Mouse (Mus musculus): ENCODE results near the gene Mmd.

Gene Mmd

GRCm38 (mm10) chr11:90283601-90284000 is 34.3 kb downstream of the Mmd start:
- no peak for DNase-seq (ENCODE audit: low spot score in 2 of 2)

GRCm38 (mm10) chr11:90284079-90284478 is 34.8 kb downstream of the Mmd start:
- DNase-seq (ENCODE audit: low spot score in 2 of 2): no peak

DNA sequence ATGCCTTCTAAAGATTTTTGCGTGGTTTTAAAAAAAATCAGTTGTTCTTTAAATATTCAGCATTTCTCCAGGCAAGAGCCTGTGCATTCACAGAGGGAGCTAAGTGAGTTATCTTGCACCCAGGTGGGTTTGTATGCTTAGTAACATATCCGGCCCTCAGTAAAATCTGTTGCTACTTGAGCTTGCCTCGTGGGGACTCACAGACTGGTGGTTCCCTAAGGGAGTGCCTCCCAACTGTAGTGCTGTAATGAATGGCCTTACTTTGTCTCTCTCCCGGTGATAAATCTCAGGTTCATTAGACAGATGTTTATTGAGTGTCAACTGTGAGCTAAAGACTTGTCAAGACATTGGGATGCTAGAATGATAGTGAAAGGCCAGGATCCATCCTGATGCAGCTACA is 35.4 kb downstream of the Mmd start:
- no peak for DNase-seq (ENCODE audit: low spot score in 2 of 2)

GRCm38 (mm10) chr11:90286550-90287154 is 37.4 kb downstream of the Mmd start:
- no peak for DNase-seq (ENCODE audit: low spot score in 2 of 2)

DNA sequence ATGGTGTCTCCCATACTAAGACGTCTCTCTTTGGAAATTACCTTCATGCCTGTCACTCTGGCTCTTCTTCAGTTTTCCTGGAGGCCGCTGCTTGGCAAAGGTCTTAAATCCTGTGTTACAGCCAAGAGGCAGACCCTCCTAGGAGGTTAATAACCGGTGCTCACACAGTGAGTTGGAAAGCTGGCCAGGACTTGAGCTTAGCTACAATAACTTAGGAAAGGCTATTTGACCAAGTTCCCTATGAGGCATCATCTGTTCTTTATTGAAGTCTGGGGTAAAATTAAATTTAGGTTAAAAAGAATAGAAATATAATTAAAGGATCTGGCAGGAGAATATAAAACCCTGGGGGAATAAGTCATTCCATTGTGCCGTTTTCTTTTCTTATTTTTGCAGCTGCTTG is 41.9 kb downstream of the Mmd start:
- no peak for DNase-seq (ENCODE audit: low spot score in 2 of 2)

DNA sequence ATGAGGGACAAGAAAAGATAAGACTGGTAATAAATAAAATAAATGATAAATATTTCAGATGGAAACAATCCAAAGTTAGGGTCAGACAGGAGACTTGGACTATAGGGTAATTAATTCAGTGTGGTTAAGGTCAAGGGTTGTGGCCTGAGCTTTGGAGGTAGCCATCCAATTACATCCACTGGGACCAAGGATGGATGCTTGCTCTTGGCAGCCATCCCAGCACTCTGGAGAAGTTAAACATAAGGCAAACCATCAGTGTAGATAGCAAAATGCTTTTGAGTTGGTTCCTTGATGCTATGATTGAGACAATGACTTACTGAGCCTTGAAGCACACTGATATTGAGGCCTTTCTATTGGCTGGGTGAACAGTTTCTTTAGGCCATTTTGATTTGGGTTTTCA is 43.5 kb downstream of the Mmd start:
- DNase-seq (ENCODE audit: low spot score in 2 of 2): no peak

GRCm38 (mm10) chr11:90294622-90295021 is 45.4 kb downstream of the Mmd start:
- no peak for DNase-seq (ENCODE audit: low spot score in 2 of 2)

GRCm38 (mm10) chr11:90306067-90306466 is 56.8 kb downstream of the Mmd start:
- DNase-seq (ENCODE audit: low spot score in 2 of 2): no peak

- DNase-seq (ENCODE audit: low spot score in 2 of 2): peak in 1 of 2 experiments; percentile 61
These were observed 57.7 kb downstream of the Mmd start for GRCm38 (mm10) chr11:90306993-90307392.

- DNase-seq (ENCODE audit: low spot score in 2 of 2): peak in 1 of 2 experiments; percentile 74
These were observed 65.3 kb downstream of the Mmd start for GRCm38 (mm10) chr11:90314606-90315005.

DNA sequence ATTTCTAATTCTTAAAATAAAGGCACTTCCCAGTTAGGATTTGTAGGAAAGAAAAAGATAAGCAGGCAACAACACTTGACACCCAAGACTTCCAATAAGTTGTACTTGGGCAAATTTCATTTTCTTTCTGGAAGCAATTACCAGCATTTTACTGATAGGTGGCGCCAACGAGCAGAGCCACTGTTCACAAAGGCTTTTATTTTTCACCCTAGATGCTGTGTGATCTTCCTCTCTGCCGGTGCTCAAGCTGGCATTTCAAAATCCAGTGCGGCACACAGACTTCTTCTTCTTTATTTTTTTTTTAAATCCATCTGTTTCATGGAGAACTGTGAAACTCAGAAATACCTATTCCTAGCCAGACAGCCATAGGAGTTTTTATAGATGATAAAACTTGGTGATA is 68.2 kb downstream of the Mmd start:
- DNase-seq (ENCODE audit: low spot score in 2 of 2): peak; percentile 72 to 78

DNA sequence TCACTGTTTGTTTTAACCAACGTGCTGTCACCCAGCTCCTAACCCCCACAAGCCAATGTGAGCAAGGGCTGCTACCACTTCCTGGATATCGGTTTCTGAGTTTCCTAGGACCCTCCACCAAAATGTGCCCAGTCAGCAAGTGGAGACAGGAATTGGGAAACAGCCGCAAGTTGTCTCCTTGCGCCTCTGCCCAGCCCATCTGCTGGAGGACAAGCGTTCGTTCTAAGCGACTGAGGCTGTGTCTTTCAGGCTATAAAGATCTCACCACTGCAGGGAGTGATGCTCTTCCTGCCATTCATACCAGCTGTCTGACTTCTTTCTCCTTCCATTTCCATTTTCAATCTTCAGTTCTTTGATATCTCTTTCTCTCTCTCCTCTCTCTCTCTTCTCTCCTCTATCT is 71.7 kb downstream of the Mmd start:
- no peak for DNase-seq (ENCODE audit: low spot score in 2 of 2)

- DNase-seq (ENCODE audit: low spot score in 2 of 2): no peak
These were observed 75.3 kb downstream of the Mmd start for GRCm38 (mm10) chr11:90324597-90324996.

- DNase-seq (ENCODE audit: low spot score in 2 of 2): no peak
These were observed 76.9 kb downstream of the Mmd start for GRCm38 (mm10) chr11:90326146-90326545.

DNA sequence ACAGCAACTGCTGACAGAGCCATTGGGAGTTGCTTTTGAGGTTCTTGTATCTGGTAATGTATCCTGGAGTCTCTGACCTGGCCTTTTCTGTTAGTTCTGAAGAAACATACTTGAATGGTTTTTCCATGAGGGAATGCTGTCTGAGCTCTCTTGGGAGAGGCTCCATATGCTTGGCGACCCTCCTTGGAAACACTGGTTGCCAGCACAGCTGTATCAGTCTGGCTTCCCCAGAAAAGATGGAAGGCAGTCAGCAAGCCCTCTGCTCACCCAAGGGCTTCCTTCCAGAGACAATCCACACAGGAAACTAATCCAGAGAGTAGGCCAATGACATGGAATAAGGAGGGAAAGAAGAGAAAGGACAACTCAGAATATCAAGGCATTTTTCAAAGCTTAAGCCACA is 77.6 kb downstream of the Mmd start:
- DNase-seq (ENCODE audit: low spot score in 2 of 2): no peak

Data from right cerebral cortex, postnatal 10 days (tissue).